Mouse (Mus musculus): ENCODE measurements around the gene Gm8871. TPM values are rescaled to one million over a fixed set of nuclear protein-coding genes. Genes with fewer than 3 reads are reported as not detected.
"Not testable (repeated sequence)": the region's sequence is repeated elsewhere in the genome, so short reads cannot be mapped to it uniquely, and the experiment has no call there.

Gene Gm8871
- polyA plus RNA-seq (2014; fragmentation: Nextera tagmentation; extraction: Ambion mirVana) = not detected in 2 replicates

GRCm38 (mm10) chr5:10947505-10947904 is at the start of gene Gm8871, which contains the start of gene Gm8857:
Gm8871 (plus strand) TSS chr5:10947805.
Gm8857 (plus strand) TSS chr5:10947807.
- not testable (repeated sequence) for ATAC-seq (replicated peaks; ENCODE audit: low FRiP score, low TSS enrichment, low read depth); H3K27me3 ChIP-seq (replicated peaks; ENCODE audit: control insufficient read depth, insufficient read depth, low read length); H3K9me3 ChIP-seq (ENCODE audit: control insufficient read depth, low read length); H3K27ac ChIP-seq (ENCODE audit: low read depth); H3K36me3 ChIP-seq (ENCODE audit: control insufficient read depth, insufficient read depth, low read length); DNase-seq (ENCODE audit: low spot score); H3K4me1 ChIP-seq (replicated peaks; ENCODE audit: control insufficient read depth, insufficient read depth, low read length); H3K4me2 ChIP-seq (ENCODE audit: low read length); H3K4me3 ChIP-seq (ENCODE audit: low read depth, low read length); H3K9ac ChIP-seq (ENCODE audit: low read length)
- WGBS = 65% methylated on average over 1 of the region's 3 CpGs

- WGBS = 85% methylated on average over 2 of the region's 2 CpGs
- H3K4me1 ChIP-seq (replicated peaks; ENCODE audit: control insufficient read depth, insufficient read depth, low read length); H3K9me3 ChIP-seq (ENCODE audit: control insufficient read depth, low read length); H3K9ac ChIP-seq (ENCODE audit: low read length); H3K27ac ChIP-seq (ENCODE audit: low read depth); ATAC-seq (replicated peaks; ENCODE audit: low FRiP score, low TSS enrichment, low read depth); DNase-seq (ENCODE audit: low spot score); H3K4me2 ChIP-seq (ENCODE audit: low read length); H3K27me3 ChIP-seq (replicated peaks; ENCODE audit: control insufficient read depth, insufficient read depth, low read length); H3K4me3 ChIP-seq (ENCODE audit: low read depth, low read length); H3K36me3 ChIP-seq (ENCODE audit: control insufficient read depth, insufficient read depth, low read length): not testable (repeated sequence)
These were observed 5.9 kb downstream of the Gm8871 start for GRCm38 (mm10) chr5:10953512-10953911.

DNA sequence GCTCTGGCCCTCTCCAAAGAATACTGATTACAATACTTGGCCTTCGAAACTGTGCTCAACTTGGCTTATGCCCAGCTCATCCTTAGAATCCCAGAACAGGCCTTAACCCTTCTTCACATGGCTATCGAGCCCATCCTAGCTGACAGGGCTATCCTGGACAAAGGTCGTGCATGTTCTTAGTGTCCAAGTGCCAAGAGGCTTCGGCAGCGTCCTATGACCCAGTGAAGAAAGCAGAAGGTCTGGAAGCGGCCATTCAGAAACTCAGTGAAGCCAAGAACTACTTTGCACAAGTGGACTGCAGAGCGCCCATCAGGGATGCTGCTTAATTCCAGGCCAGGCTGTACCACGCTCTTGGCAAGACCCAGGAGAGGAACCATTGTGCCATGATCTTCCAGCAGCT is 10.5 kb downstream of the Gm8871 start:
- H3K9ac ChIP-seq (ENCODE audit: low read length); H3K36me3 ChIP-seq (ENCODE audit: control insufficient read depth, insufficient read depth, low read length); ATAC-seq (replicated peaks; ENCODE audit: low FRiP score, low TSS enrichment, low read depth); DNase-seq (ENCODE audit: low spot score); H3K4me1 ChIP-seq (replicated peaks; ENCODE audit: control insufficient read depth, insufficient read depth, low read length); H3K27me3 ChIP-seq (replicated peaks; ENCODE audit: control insufficient read depth, insufficient read depth, low read length); H3K9me3 ChIP-seq (ENCODE audit: control insufficient read depth, low read length); H3K4me2 ChIP-seq (ENCODE audit: low read length); H3K27ac ChIP-seq (ENCODE audit: low read depth); H3K4me3 ChIP-seq (ENCODE audit: low read depth, low read length): not testable (repeated sequence)
- WGBS = 83% methylated on average over 3 of the region's 8 CpGs

Other genes with a start within 250 kb of the Gm8871 start
- gene Gm8857, start within 50 bp of the Gm8871 start, polyA plus RNA-seq (2014; fragmentation: Nextera tagmentation; extraction: Ambion mirVana) = not detected in 2 replicates
- not detected in 2 replicates for gene Gm8879, start 179.8 kb downstream of the Gm8871 start, polyA plus RNA-seq (2014; fragmentation: Nextera tagmentation; extraction: Ambion mirVana)
- not detected in 2 replicates for gene Gm5861, start 235.3 kb downstream of the Gm8871 start, polyA plus RNA-seq (2014; fragmentation: Nextera tagmentation; extraction: Ambion mirVana)